Mouse (Mus musculus): ENCODE results near the gene Vav3. TPM values are rescaled to one million over a fixed set of nuclear protein-coding genes. Genes with fewer than 3 reads are reported as not detected.

The Vav3 gene
- polyA plus RNA-seq, 1 experiment from 2014 or later = 18.4 TPM

GRCm38 (mm10) chr3:109341071-109341480, 623 bp downstream of the Vav3 start:
- ATAC-seq (ENCODE audit: low FRiP score) = no peak; the same call in 1 of the 2 replicates
- Histone ChIP-seq H3K4me2 (peak overlapping the region; percentile 77), H3K9ac (ENCODE audit: low read length) (peak overlapping the region; percentile 74), H3K4me1 (ENCODE audit: control insufficient read depth, insufficient read depth, low read length) (0 out of 2 replicates have a peak, but pooled peaks cover 2% of the 10 kb centered on the region), H3K9me3 (ENCODE audit: control insufficient read depth, low read length) (no peaks in the 10 kb centered on the region), H3K4me3 (ENCODE audit: low read depth, low read length) (peak overlapping the region; percentile 68), H3K36me3 (ENCODE audit: control insufficient read depth, insufficient read depth, low read length) (no peaks in the 10 kb centered on the region), H3K27ac (ENCODE audit: low read depth, low read length) (peak overlapping the region; percentile 73), H3K27me3 (ENCODE audit: control insufficient read depth, insufficient read depth, low read length) (0 out of 2 replicates have a peak, but pooled peaks cover 2% of the 10 kb centered on the region)
- WGBS = 1% methylated on average over 18 of the region's 18 CpGs
- DNase-seq (ENCODE audit: low spot score, missing footprints) = peak; percentile 94

GRCm38 (mm10) chr3:109341631-109342030, 1.2 kb downstream of the Vav3 start:
- Histone ChIP-seq H3K9me3 (ENCODE audit: control insufficient read depth, low read length) (no peaks in the 10 kb centered on the region), H3K27ac (ENCODE audit: low read depth, low read length) (no peak overlapping the region), H3K36me3 (ENCODE audit: control insufficient read depth, insufficient read depth, low read length) (no peaks in the 10 kb centered on the region), H3K4me1 (ENCODE audit: control insufficient read depth, insufficient read depth, low read length) (0 out of 2 replicates have a peak, but pooled peaks cover 2% of the 10 kb centered on the region), H3K27me3 (ENCODE audit: control insufficient read depth, insufficient read depth, low read length) (0 out of 2 replicates have a peak, but pooled peaks cover 2% of the 10 kb centered on the region), H3K9ac (ENCODE audit: low read length) (peak overlapping the region; percentile 74), H3K4me2 (peak overlapping the region; percentile 77), H3K4me3 (ENCODE audit: low read depth, low read length) (peak overlapping the region; percentile 68)
- 5% methylated on average over 8 of the region's 8 CpGs for WGBS
- peak; percentile 96 for DNase-seq (ENCODE audit: low spot score, missing footprints)
- ATAC-seq (ENCODE audit: low FRiP score) = no peak

GRCm38 (mm10) chr3:109351956-109352684, 11.7 kb downstream of the Vav3 start:
- DNase-seq (ENCODE audit: low spot score, missing footprints) (peak; percentile 64), ATAC-seq (ENCODE audit: low FRiP score) (no peak)
- Histone ChIP-seq H3K4me3 (ENCODE audit: low read depth, low read length) (no peak overlapping the region), H3K27ac (ENCODE audit: low read depth, low read length) (no peak overlapping the region), H3K27me3 (ENCODE audit: control insufficient read depth, insufficient read depth, low read length) (no peaks in the 10 kb centered on the region), H3K9me3 (ENCODE audit: control insufficient read depth, low read length) (no peaks in the 10 kb centered on the region), H3K9ac (ENCODE audit: low read length) (no peak overlapping the region), H3K4me1 (ENCODE audit: control insufficient read depth, insufficient read depth, low read length) (no peaks in the 10 kb centered on the region), H3K36me3 (ENCODE audit: control insufficient read depth, insufficient read depth, low read length) (no peaks in the 10 kb centered on the region), H3K4me2 (no peak overlapping the region)
- 80% methylated on average over 4 of the region's 4 CpGs for WGBS

- Histone ChIP-seq H3K36me3 (ENCODE audit: control insufficient read depth, insufficient read depth, low read length) (no peaks in the 10 kb centered on the region), H3K4me1 (ENCODE audit: control insufficient read depth, insufficient read depth, low read length) (no peaks in the 10 kb centered on the region), H3K9me3 (ENCODE audit: control insufficient read depth, low read length) (no peaks in the 10 kb centered on the region), H3K4me3 (ENCODE audit: low read depth, low read length) (no peak overlapping the region), H3K27ac (ENCODE audit: low read depth, low read length) (no peak overlapping the region), H3K9ac (ENCODE audit: low read length) (no peak overlapping the region), H3K4me2 (no peak overlapping the region), H3K27me3 (ENCODE audit: control insufficient read depth, insufficient read depth, low read length) (no peaks in the 10 kb centered on the region)
- no peak for DNase-seq (ENCODE audit: low spot score, missing footprints)
- WGBS = 90% methylated on average over 6 of the region's 6 CpGs
- no peak for ATAC-seq (ENCODE audit: low FRiP score)
Observed at GRCm38 (mm10) chr3:109352690-109353089, 12.2 kb downstream of the Vav3 start.

GRCm38 (mm10) chr3:109353814-109354213, 13.4 kb downstream of the Vav3 start:
- H3K36me3 ChIP-seq (ENCODE audit: control insufficient read depth, insufficient read depth, low read length) = no peaks in the 10 kb centered on the region
- H3K4me3 ChIP-seq (ENCODE audit: low read depth, low read length) = no peak overlapping the region
- H3K4me2 ChIP-seq = no peak overlapping the region
- DNase-seq (ENCODE audit: low spot score, missing footprints) = no peak
- WGBS = 89% methylated on average over 5 of the region's 5 CpGs
- no peak overlapping the region for H3K27ac ChIP-seq (ENCODE audit: low read depth, low read length)
- no peak overlapping the region for H3K9ac ChIP-seq (ENCODE audit: low read length)
- ATAC-seq (ENCODE audit: low FRiP score) = no peak
- H3K27me3 ChIP-seq (ENCODE audit: control insufficient read depth, insufficient read depth, low read length) = no peaks in the 10 kb centered on the region
- H3K4me1 ChIP-seq (ENCODE audit: control insufficient read depth, insufficient read depth, low read length) = no peaks in the 10 kb centered on the region
- H3K9me3 ChIP-seq (ENCODE audit: control insufficient read depth, low read length) = no peaks in the 10 kb centered on the region

GRCm38 (mm10) chr3:109355158-109355557, 14.7 kb downstream of the Vav3 start:
- Histone ChIP-seq H3K4me2 (no peak overlapping the region), H3K27ac (ENCODE audit: low read depth, low read length) (no peak overlapping the region), H3K9ac (ENCODE audit: low read length) (no peak overlapping the region), H3K4me3 (ENCODE audit: low read depth, low read length) (no peak overlapping the region), H3K4me1 (ENCODE audit: control insufficient read depth, insufficient read depth, low read length) (no peaks in the 10 kb centered on the region), H3K36me3 (ENCODE audit: control insufficient read depth, insufficient read depth, low read length) (no peaks in the 10 kb centered on the region), H3K9me3 (ENCODE audit: control insufficient read depth, low read length) (no peaks in the 10 kb centered on the region), H3K27me3 (ENCODE audit: control insufficient read depth, insufficient read depth, low read length) (no peaks in the 10 kb centered on the region)
- ATAC-seq (ENCODE audit: low FRiP score) (no peak), DNase-seq (ENCODE audit: low spot score, missing footprints) (no peak)
- WGBS = 88% methylated on average over 5 of the region's 5 CpGs

- no peak overlapping the region for H3K9ac ChIP-seq (ENCODE audit: low read length)
- ATAC-seq (ENCODE audit: low FRiP score) = no peak
- no peak overlapping the region for H3K27ac ChIP-seq (ENCODE audit: low read depth, low read length)
- WGBS = 91% methylated on average over 4 of the region's 4 CpGs
- H3K4me2 ChIP-seq = no peak overlapping the region
- no peak for DNase-seq (ENCODE audit: low spot score, missing footprints)
- no peak overlapping the region for H3K4me3 ChIP-seq (ENCODE audit: low read depth, low read length)
- no peaks in the 10 kb centered on the region for H3K36me3 ChIP-seq (ENCODE audit: control insufficient read depth, insufficient read depth, low read length)
- H3K9me3 ChIP-seq (ENCODE audit: control insufficient read depth, low read length) = no peaks in the 10 kb centered on the region
- H3K4me1 ChIP-seq (ENCODE audit: control insufficient read depth, insufficient read depth, low read length) = no peaks in the 10 kb centered on the region
- H3K27me3 ChIP-seq (ENCODE audit: control insufficient read depth, insufficient read depth, low read length) = no peaks in the 10 kb centered on the region
Observed at GRCm38 (mm10) chr3:109360746-109361145, 20.3 kb downstream of the Vav3 start.

GRCm38 (mm10) chr3:109361882-109362281, 21.4 kb downstream of the Vav3 start:
- Histone ChIP-seq H3K36me3 (ENCODE audit: control insufficient read depth, insufficient read depth, low read length) (no peaks in the 10 kb centered on the region), H3K9me3 (ENCODE audit: control insufficient read depth, low read length) (no peaks in the 10 kb centered on the region), H3K4me3 (ENCODE audit: low read depth, low read length) (no peak overlapping the region), H3K9ac (ENCODE audit: low read length) (no peak overlapping the region), H3K4me1 (ENCODE audit: control insufficient read depth, insufficient read depth, low read length) (no peaks in the 10 kb centered on the region), H3K27ac (ENCODE audit: low read depth, low read length) (no peak overlapping the region), H3K27me3 (ENCODE audit: control insufficient read depth, insufficient read depth, low read length) (no peaks in the 10 kb centered on the region), H3K4me2 (no peak overlapping the region)
- ATAC-seq (ENCODE audit: low FRiP score) = no peak
- 83% methylated on average over 5 of the region's 5 CpGs for WGBS
- peak; percentile 57 for DNase-seq (ENCODE audit: low spot score, missing footprints)

DNA sequence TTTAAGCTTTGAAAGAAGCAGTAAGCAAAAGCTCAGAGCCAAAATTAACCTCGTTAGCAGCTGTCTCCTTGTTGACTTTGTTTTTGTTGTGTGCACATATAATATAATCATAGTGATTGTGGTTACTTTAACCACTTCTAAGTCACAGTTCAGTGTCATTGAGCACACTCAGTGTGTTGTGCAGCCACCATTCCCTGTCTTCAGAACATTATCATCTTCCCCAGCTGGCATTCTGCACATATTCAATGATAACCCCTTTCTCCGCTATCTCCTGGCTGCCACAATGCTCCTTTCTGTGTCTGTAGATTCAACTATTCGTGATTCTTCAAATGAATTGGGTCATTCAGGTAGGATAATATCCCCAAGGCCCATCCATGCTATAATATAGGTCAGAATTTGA, 21.9 kb downstream of the Vav3 start:
- Histone ChIP-seq H3K9me3 (ENCODE audit: control insufficient read depth, low read length) (no peaks in the 10 kb centered on the region), H3K4me1 (ENCODE audit: control insufficient read depth, insufficient read depth, low read length) (no peaks in the 10 kb centered on the region), H3K9ac (ENCODE audit: low read length) (no peak overlapping the region), H3K4me2 (no peak overlapping the region), H3K27me3 (ENCODE audit: control insufficient read depth, insufficient read depth, low read length) (no peaks in the 10 kb centered on the region), H3K4me3 (ENCODE audit: low read depth, low read length) (no peak overlapping the region), H3K36me3 (ENCODE audit: control insufficient read depth, insufficient read depth, low read length) (no peaks in the 10 kb centered on the region), H3K27ac (ENCODE audit: low read depth, low read length) (no peak overlapping the region)
- DNase-seq (ENCODE audit: low spot score, missing footprints) (no peak), ATAC-seq (ENCODE audit: low FRiP score) (no peak)
- 82% methylated on average over 3 of the region's 3 CpGs for WGBS
